Mouse (Mus musculus) E14TG2a.4 (cell line): ENCODE measurements at regions not wholly inside any gene's neighbourhood (a gene's known extent, or its start where the extent isn't known, plus 50 kb on each side); places are given as distances from the start of the nearest gene placed in this dataset.

Experiments used
- CTCF ChIP-seq: conservative IDR thresholded peaks from 2 replicates; pipeline ENCODE4 v1.5.1; 2014; ENCODE audit warnings: low read length
- NANOG ChIP-seq: IDR thresholded peaks from 2 replicates; pipeline ENCODE4 v1.6.1; 2014; ENCODE audit warnings: borderline replicate concordance, low read length, mixed read lengths

DNA sequence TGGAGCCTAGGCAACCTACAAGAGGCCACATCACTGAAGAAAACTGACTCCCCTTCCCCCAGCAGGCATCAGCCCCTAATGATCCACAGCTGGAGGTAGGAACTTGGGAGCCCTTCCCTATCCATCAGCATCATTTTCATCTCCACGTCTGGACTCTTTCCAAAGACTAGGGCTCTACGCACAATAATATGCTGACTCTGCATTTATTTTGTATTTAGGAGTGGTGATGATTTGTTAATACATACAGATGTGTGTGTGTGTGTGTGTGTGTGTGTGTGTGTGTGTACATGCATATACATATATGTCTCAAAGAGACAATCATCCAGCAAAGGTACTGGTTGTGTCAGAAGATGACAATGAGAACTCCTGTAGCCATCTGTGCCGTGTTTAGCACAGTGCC, 251.2 kb downstream of the Xpnpep1 start:
- TF ChIP-seq NANOG (no peak), CTCF (no peak)
